11 mouse cellular contexts compared by ENCODE assay signal in genomic region chr12:109038179-109038819, GRCm38 (mm10). TPM values are rescaled to one million over a fixed set of nuclear protein-coding genes. Genes with fewer than 3 reads are reported as not detected.
DNase-seq lines count a peak whose midpoint lies in the region; ATAC-seq lines count a peak whose summit lies in the region.
"Had no signal": no experiment of that assay in that cellular context is flagged by ENCODE, and none has a peak within 500 bp of the region (broad histone marks: within the 10 kb centered on the region; RNA-seq: fewer than 3 reads in every experiment).

No protein-coding gene starts in this region.

- no peak overlapping the region for H3K27ac ChIP-seq in forebrain, embryonic 13.5 days
- H3K27ac ChIP-seq: kidney, postnatal 0 days; liver, embryonic 14.5 days had no signal

- H3K4me2 ChIP-seq in forebrain, embryonic 13.5 days: no peak overlapping the region

- no peak overlapping the region for H3K4me3 ChIP-seq in forebrain, embryonic 13.5 days

- peaks cover 32% of the 10 kb centered on the region for H3K27me3 ChIP-seq in forebrain, embryonic 13.5 days

- H3K9me3 ChIP-seq in forebrain, embryonic 13.5 days (replicated peaks): peaks cover 6% of the 10 kb centered on the region; the same call in 1 of the 2 replicates

- H3K4me1 ChIP-seq in forebrain, embryonic 13.5 days: peaks cover 27% of the 10 kb centered on the region

- H3K36me3 ChIP-seq in forebrain, embryonic 13.5 days (ENCODE audit: poor library complexity, severe bottlenecking): peaks cover 9% of the 10 kb centered on the region

- peak; percentile 55 for ATAC-seq in forebrain, embryonic 13.5 days
- ATAC-seq: inflammation-experienced regulatory T-cells, adult 6 months had no signal

- 12% methylated on average over 14 of the region's 14 CpGs for WGBS in forebrain, embryonic 13.5 days

- DNase-seq in right cerebral cortex, adult 18-20 months: peak; percentile 40
- DNase-seq in right cerebral cortex, postnatal 14 days: no peak
- peak; percentile 62 for DNase-seq in layer of hippocampus, adult 9-11 months
- no peak for DNase-seq in thymus, postnatal 0 days (ENCODE audit: low spot score)
- no peak for DNase-seq in spleen, adult 18-20 months
- no peak for DNase-seq in heart, adult 8-10 months (ENCODE audit: low spot score)
- DNase-seq: thymus, postnatal 36 days had no signal

- H3K9ac ChIP-seq in forebrain, embryonic 13.5 days: no peak overlapping the region
- H3K9ac ChIP-seq: liver, embryonic 14.5 days had no signal

RNA-seq across cellular contexts. Expression of gene Begain, which starts 29.7 kb away (rescaled TPM):
- polyA plus RNA-seq in forebrain, embryonic 13.5 days (2015; fragmentation: Nextera tagmentation; extraction: Ambion mirVana): 8.3 and 9.0 TPM in 2 replicates
- 1.7 and 2.0 TPM in 2 replicates for polyA plus RNA-seq in thymus, postnatal 0 days (2015; fragmentation: Nextera tagmentation; extraction: Ambion mirVana)
- total RNA-seq in heart, adult 8-10 months (2022): under 1 TPM in 2 of 4 experiments, not detected in 2; 0.17 to 0.19 TPM

Comparison
In these comparisons a context has a peak if more than half of its experiments do, and no peak if none do; other contexts are left out.
1. DNase-seq: peak in right cerebral cortex, adult 18-20 months (single experiment) and layer of hippocampus, adult 9-11 months (single experiment); none in right cerebral cortex, postnatal 14 days (single experiment), thymus, postnatal 0 days (single experiment), spleen, adult 18-20 months (0 of 2) and heart, adult 8-10 months (single experiment).